Mouse (Mus musculus): ENCODE measurements around the gene Rnaseh2c.

GRCm38 (mm10) chr19:5601752-5602541, at the start of gene Rnaseh2c:
- TF ChIP-seq CTCF (IDR thresholded peaks at IDR 0.05; ENCODE audit: extremely low read depth, insufficient read depth, insufficient read length, insufficient replicate concordance) (no peak), POLR2A (IDR thresholded peaks at IDR 0.05; ENCODE audit: low read depth, low read length) (peak; percentile 60)

Measured in spleen, adult 2 months (tissue).